Mouse (Mus musculus): ENCODE results near the gene Btrc.

GRCm38 (mm10) chr19:45350456-45350855 is 13.1 kb upstream of the Btrc start:
- TF ChIP-seq CTCF (IDR thresholded peaks at IDR 0.05; ENCODE audit: extremely low read depth, insufficient read depth, insufficient read length, insufficient replicate concordance): no peak
- TF ChIP-seq POLR2A (IDR thresholded peaks at IDR 0.05; ENCODE audit: low read depth, low read length): no peak

Data from spleen, adult 2 months (tissue).